Mouse (Mus musculus) frontal cortex, adult (tissue): ENCODE results near the gene Ldb2.

Source experiments
- ATAC-seq: cut with Nextera tagmentation; 2 replicates; pipeline ENCODE4 v1.9.2; 2017; ENCODE audit warnings: mild to moderate bottlenecking, moderate library complexity, mixed read lengths; ENCODE audit not compliant: low TSS enrichment

Ldb2 gene

GRCm38 (mm10) chr5:44719872-44720271 is 79.6 kb downstream of the Ldb2 start:
- peak; percentile 93 for ATAC-seq

GRCm38 (mm10) chr5:44714508-44714907 is 85.0 kb downstream of the Ldb2 start:
- ATAC-seq: peak; percentile 82

GRCm38 (mm10) chr5:44713181-44713789 is 86.2 kb downstream of the Ldb2 start:
- ATAC-seq: no peak

GRCm38 (mm10) chr5:44711211-44711610 is 88.3 kb downstream of the Ldb2 start:
- no peak for ATAC-seq

- no peak for ATAC-seq
Measured at GRCm38 (mm10) chr5:44710132-44710871, 89.2 kb downstream of the Ldb2 start.

GRCm38 (mm10) chr5:44709276-44709675 is 90.2 kb downstream of the Ldb2 start:
- no peak for ATAC-seq

- ATAC-seq: no peak
Measured at GRCm38 (mm10) chr5:44707946-44708345, 91.5 kb downstream of the Ldb2 start.

- ATAC-seq: peak; percentile 41; the same call in 1 of the 2 replicates
Measured at GRCm38 (mm10) chr5:44706997-44707698, 92.3 kb downstream of the Ldb2 start.

- ATAC-seq: 0 out of 2 replicates have a peak, but pooled peaks have one; percentile 21
Measured at GRCm38 (mm10) chr5:44697993-44698392, 101.5 kb downstream of the Ldb2 start.

GRCm38 (mm10) chr5:44696548-44696947 is 102.9 kb downstream of the Ldb2 start:
- no peak for ATAC-seq

GRCm38 (mm10) chr5:44693674-44694073 is 105.8 kb downstream of the Ldb2 start:
- peak; percentile 71 for ATAC-seq

GRCm38 (mm10) chr5:44686344-44686743 is 113.1 kb downstream of the Ldb2 start:
- ATAC-seq: no peak

- no peak for ATAC-seq
Measured at GRCm38 (mm10) chr5:44681054-44681638, 118.3 kb downstream of the Ldb2 start.

- ATAC-seq: peak; percentile 61
Measured at GRCm38 (mm10) chr5:44677814-44678213, 121.7 kb downstream of the Ldb2 start.

GRCm38 (mm10) chr5:44676145-44676754 is 123.2 kb downstream of the Ldb2 start:
- no peak for ATAC-seq

- no peak for ATAC-seq
Measured at GRCm38 (mm10) chr5:44670336-44670735, 129.1 kb downstream of the Ldb2 start.

- no peak for ATAC-seq
Measured at GRCm38 (mm10) chr5:44667907-44668306, 131.6 kb downstream of the Ldb2 start.

- ATAC-seq: no peak
Measured at GRCm38 (mm10) chr5:44667383-44667782, 132.1 kb downstream of the Ldb2 start.

- peak; percentile 62 for ATAC-seq
Measured at GRCm38 (mm10) chr5:44659651-44660050, 139.8 kb downstream of the Ldb2 start.

GRCm38 (mm10) chr5:44656707-44657106 is 142.8 kb downstream of the Ldb2 start:
- no peak for ATAC-seq

GRCm38 (mm10) chr5:44654403-44654802 is 145.1 kb downstream of the Ldb2 start:
- no peak for ATAC-seq

- ATAC-seq: no peak
Measured at GRCm38 (mm10) chr5:44646842-44647190, 152.7 kb downstream of the Ldb2 start.
